ENCODE assay signal across 19 mouse cellular contexts in genomic region chr7:97420406-97420805, GRCm38 (mm10). TPM values are rescaled to one million over a fixed set of nuclear protein-coding genes. Genes with fewer than 3 reads are reported as not detected.
DNase-seq lines count a peak whose midpoint lies in the region; ATAC-seq lines count a peak whose summit lies in the region.
"Had no signal": no experiment of that assay in that cellular context is flagged by ENCODE, and none has a peak within 500 bp of the region (broad histone marks: within the 10 kb centered on the region; RNA-seq: fewer than 3 reads in every experiment).

No protein-coding gene starts in this region.

- no peak overlapping the region for H3K4me2 ChIP-seq in heart, embryonic 11.5 days
- H3K4me2 ChIP-seq: embryonic facial prominence, embryonic 13.5 days; liver, embryonic 13.5 days; lung, embryonic 15.5 days; midbrain, embryonic 12.5 days; neural tube, embryonic 13.5 days had no signal

- no peak overlapping the region for H3K9ac ChIP-seq in heart, embryonic 11.5 days (ENCODE audit: low read depth, low read length)
- H3K9ac ChIP-seq: embryonic facial prominence, embryonic 13.5 days; forebrain, postnatal 0 days; liver, embryonic 13.5 days; lung, embryonic 15.5 days; midbrain, embryonic 12.5 days; neural tube, embryonic 13.5 days had no signal

- H3K36me3 ChIP-seq in heart, embryonic 11.5 days (ENCODE audit: control insufficient read depth, insufficient read depth, low read length), result no peaks in the 10 kb centered on the region
- H3K36me3 ChIP-seq: embryonic facial prominence, embryonic 13.5 days; hindbrain, embryonic 10.5 days; limb, embryonic 10.5 days; liver, embryonic 13.5 days; lung, embryonic 15.5 days; midbrain, embryonic 12.5 days; neural tube, embryonic 13.5 days had no signal

- no peaks in the 10 kb centered on the region for H3K9me3 ChIP-seq in heart, embryonic 11.5 days (replicated peaks; ENCODE audit: control insufficient read depth, low read length)
- H3K9me3 ChIP-seq: embryonic facial prominence, embryonic 13.5 days; hindbrain, embryonic 10.5 days; limb, embryonic 10.5 days; liver, embryonic 13.5 days; lung, embryonic 15.5 days; midbrain, embryonic 12.5 days; neural tube, embryonic 13.5 days had no signal

- 48% methylated on average over 1 of the region's 1 CpGs for WGBS in heart, embryonic 11.5 days (ENCODE audit: insufficient replicate concordance)

- no peak overlapping the region for H3K27ac ChIP-seq in heart, embryonic 11.5 days (ENCODE audit: low read depth, low read length)
- H3K27ac ChIP-seq: embryonic facial prominence, embryonic 13.5 days; hindbrain, embryonic 10.5 days; limb, embryonic 10.5 days; liver, embryonic 13.5 days; lung, embryonic 15.5 days; macrophage; midbrain, embryonic 12.5 days; neural tube, embryonic 13.5 days had no signal

- peak; percentile 55 for DNase-seq in cerebellum, adult 11-12 months
- no peak for DNase-seq in cerebellum, adult 18-20 months
- peak; percentile 87 for DNase-seq in heart, adult 11 months
- DNase-seq in adrenal gland, adult 8-10 months, result peak; percentile 58
- peak; percentile 59 for DNase-seq in skeletal muscle tissue, adult 2 months (ENCODE audit: low read depth, low spot score)
- DNase-seq in kidney, adult 11 months, result no peak
- DNase-seq: forebrain, postnatal 0 days; liver, embryonic 13.5 days; right cerebral cortex, postnatal 25 days; thymus, postnatal 36 days had no signal

- H3K27me3 ChIP-seq in heart, embryonic 11.5 days (ENCODE audit: control insufficient read depth, insufficient read depth, low read length), result no peaks in the 10 kb centered on the region
- H3K27me3 ChIP-seq: embryonic facial prominence, embryonic 13.5 days; liver, embryonic 13.5 days; lung, embryonic 15.5 days; midbrain, embryonic 12.5 days; neural tube, embryonic 13.5 days had no signal

- H3K4me1 ChIP-seq in heart, embryonic 11.5 days (ENCODE audit: control insufficient read depth, insufficient read depth, low read length), result no peaks in the 10 kb centered on the region; the same call in 1 of the 2 replicates
- H3K4me1 ChIP-seq: midbrain, embryonic 12.5 days had no signal

- H3K4me3 ChIP-seq in heart, embryonic 11.5 days (ENCODE audit: low read depth, low read length), result no peak overlapping the region
- H3K4me3 ChIP-seq: embryonic facial prominence, embryonic 13.5 days; hindbrain, embryonic 10.5 days; limb, embryonic 10.5 days; liver, embryonic 13.5 days; lung, embryonic 15.5 days; midbrain, embryonic 12.5 days; neural tube, embryonic 13.5 days had no signal

- ATAC-seq in heart, embryonic 11.5 days (replicated peaks; ENCODE audit: insufficient number of reproducible peaks, low FRiP score, low TSS enrichment), result no peak
- ATAC-seq: inflammation-experienced regulatory T-cells, adult 6 months had no signal

RNA-seq across cellular contexts. Expression of gene Thrsp, which starts 2.9 kb away (rescaled TPM):
- polyA plus RNA-seq in heart, embryonic 11.5 days (2014; fragmentation: Nextera tagmentation; extraction: Ambion mirVana), result 0.11 and 0.96 TPM in 2 replicates
- total RNA-seq in adrenal gland, adult 8-10 months (2022), result 100 to 1,000 TPM in 3 of 4 experiments, 10 to 100 TPM in 1; 69.8 to 491 (median 335) TPM
- polyA plus RNA-seq: liver, embryonic 13.5 days; macrophage had no signal

RNA-seq across cellular contexts. Expression of gene Ndufc2, which starts 20.6 kb away (rescaled TPM):
- 502 and 505 TPM in 2 replicates for polyA plus RNA-seq in heart, embryonic 11.5 days (2014; fragmentation: Nextera tagmentation; extraction: Ambion mirVana)
- 100 to 1,000 TPM; 202 to 264 (median 251) TPM for total RNA-seq in adrenal gland, adult 8-10 months (2022)

RNA-seq across cellular contexts. Expression of gene Kctd14, which starts 30.7 kb away (rescaled TPM):
- polyA plus RNA-seq in heart, embryonic 11.5 days (2014; fragmentation: Nextera tagmentation; extraction: Ambion mirVana), result 0.66 and 0.67 TPM in 2 replicates
- 1 to 10 TPM; 1.8 to 4.0 (median 3.0) TPM for total RNA-seq in adrenal gland, adult 8-10 months (2022)

RNA-seq across cellular contexts. Expression of gene Alg8, which starts 49.0 kb away (rescaled TPM):
- polyA plus RNA-seq in heart, embryonic 11.5 days (2014; fragmentation: Nextera tagmentation; extraction: Ambion mirVana), result 35.1 and 39.2 TPM in 2 replicates
- 10 to 100 TPM; 11.2 to 18.6 (median 15.8) TPM for total RNA-seq in adrenal gland, adult 8-10 months (2022)

Comparison
In these comparisons a context has a peak if more than half of its experiments do, and no peak if none do; other contexts are left out.
1. DNase-seq: peak in cerebellum, adult 11-12 months (single experiment), heart, adult 11 months (single experiment), adrenal gland, adult 8-10 months (single experiment) and skeletal muscle tissue, adult 2 months (single experiment); none in cerebellum, adult 18-20 months (0 of 2) and kidney, adult 11 months (single experiment).